Mouse (Mus musculus): ENCODE data around the gene Fbxl3. TPM values are rescaled to one million over a fixed set of nuclear protein-coding genes. Genes with fewer than 3 reads are reported as not detected.

Fbxl3 gene
- 10 to 100 TPM; 51.8 to 59.7 TPM for total RNA-seq (2021)
- 67.0 and 114 TPM in 2 replicates for polyA plus RNA-seq (2012; rRNA removed)
- long read RNA-seq, full-length matches to known transcripts, result 32 of 70 reads
- long read RNA-seq, partial matches to known transcripts, result 1 of 70 reads
- long read RNA-seq, other reads (novel, unspliced or antisense), result 37 of 70 reads

GRCm38 (mm10) chr14:103099238-103099933 lies at the start of gene Fbxl3:
Fbxl3 (minus strand) TSS chr14:103099566.
- Histone ChIP-seq H3K4me3 (peak within 1 kb of the TSS; percentile 99), H3K27me3 (ENCODE audit: control insufficient read depth, insufficient read depth, low read length) (no peaks in the 10 kb centered on the region), H3K27ac (peak within 1 kb of the TSS; percentile 100), H3K36me3 (ENCODE audit: control insufficient read depth, insufficient read depth, low read length) (peaks cover 28% of the 10 kb centered on the region), H3K4me1 (ENCODE audit: control insufficient read depth, insufficient read depth, low read length) (peaks cover 16% of the 10 kb centered on the region), H3K9ac (ENCODE audit: low read depth, low read length) (peak within 1 kb of the TSS; percentile 97), H3K79me2 (replicated peaks; ENCODE audit: control insufficient read depth, insufficient read depth, low read length) (peaks cover 16% of the 10 kb centered on the region)
- intact Hi-C loops (cut with DNase I), result loop anchor here (1.0 to 10.0 kb wide), 2 partner anchors 29 to 245 kb away; partner anchors contain the start of genes Cln5 and Mycbp2
- peak; percentile 93 to 97 for DNase-seq
- under 1% methylated on average over 85 of the region's 88 CpGs for WGBS
- TF ChIP-seq CTCF (IDR thresholded peaks at IDR 0.05) (no peak), POLR2A (IDR thresholded peaks at IDR 0.05; ENCODE audit: insufficient read depth, low read depth, low read length) (peak; percentile 62), EP300 (IDR thresholded peaks at IDR 0.05; ENCODE audit: insufficient read depth, low read depth, low read length) (peak; percentile 83; the same call in 1 of the 2 replicates)

GRCm38 (mm10) chr14:103131991-103132390 lies 32.6 kb upstream of the Fbxl3 start:
- TF ChIP-seq POLR2A (IDR thresholded peaks at IDR 0.05; ENCODE audit: insufficient read depth, low read depth, low read length) (no peak), CTCF (IDR thresholded peaks at IDR 0.05) (peak; percentile 67), EP300 (IDR thresholded peaks at IDR 0.05; ENCODE audit: insufficient read depth, low read depth, low read length) (no peak)
- intact Hi-C loops (cut with DNase I), result no loop called here
- Histone ChIP-seq H3K36me3 (ENCODE audit: control insufficient read depth, insufficient read depth, low read length) (no peaks in the 10 kb centered on the region), H3K27me3 (ENCODE audit: control insufficient read depth, insufficient read depth, low read length) (no peaks in the 10 kb centered on the region), H3K4me3 (no peak overlapping the region), H3K4me1 (ENCODE audit: control insufficient read depth, insufficient read depth, low read length) (no peaks in the 10 kb centered on the region), H3K79me2 (replicated peaks; ENCODE audit: control insufficient read depth, insufficient read depth, low read length) (no peaks in the 10 kb centered on the region), H3K9ac (ENCODE audit: low read depth, low read length) (no peak overlapping the region), H3K27ac (no peak overlapping the region)
- peak; percentile 14 to 43 for DNase-seq
- WGBS, result 86% methylated on average over 2 of the region's 2 CpGs

- no peaks in the 10 kb centered on the region for H3K27me3 ChIP-seq (ENCODE audit: control insufficient read depth, insufficient read depth, low read length)
- no peak overlapping the region for H3K9ac ChIP-seq (ENCODE audit: low read depth, low read length)
- H3K4me3 ChIP-seq, result no peak overlapping the region
- H3K27ac ChIP-seq, result no peak overlapping the region
- intact Hi-C loops (cut with DNase I), result loop anchor here (5.0 kb wide), 1 partner anchor 58 kb away; no protein-coding TSS in a partner anchor
- no peaks in the 10 kb centered on the region for H3K36me3 ChIP-seq (ENCODE audit: control insufficient read depth, insufficient read depth, low read length)
- no peaks in the 10 kb centered on the region for H3K4me1 ChIP-seq (ENCODE audit: control insufficient read depth, insufficient read depth, low read length)
- WGBS, result 79% methylated on average over 6 of the region's 6 CpGs
- no peaks in the 10 kb centered on the region for H3K79me2 ChIP-seq (replicated peaks; ENCODE audit: control insufficient read depth, insufficient read depth, low read length)
- DNase-seq, result no peak
- TF ChIP-seq EP300 (IDR thresholded peaks at IDR 0.05; ENCODE audit: insufficient read depth, low read depth, low read length) (no peak), CTCF (IDR thresholded peaks at IDR 0.05) (no peak), POLR2A (IDR thresholded peaks at IDR 0.05; ENCODE audit: insufficient read depth, low read depth, low read length) (no peak)
These were observed 26.4 kb upstream of the Fbxl3 start for GRCm38 (mm10) chr14:103125756-103126155.

GRCm38 (mm10) chr14:103114994-103115670 lies 15.8 kb upstream of the Fbxl3 start:
- H3K79me2 ChIP-seq (replicated peaks; ENCODE audit: control insufficient read depth, insufficient read depth, low read length), result no peaks in the 10 kb centered on the region
- 98% methylated on average over 3 of the region's 3 CpGs for WGBS
- 0 out of 2 replicates have a peak, but pooled peaks cover 2% of the 10 kb centered on the region for H3K36me3 ChIP-seq (ENCODE audit: control insufficient read depth, insufficient read depth, low read length)
- no peak for DNase-seq
- no peak for TF ChIP-seq EP300 (IDR thresholded peaks at IDR 0.05; ENCODE audit: insufficient read depth, low read depth, low read length)
- no peak overlapping the region for H3K27ac ChIP-seq
- no peaks in the 10 kb centered on the region for H3K4me1 ChIP-seq (ENCODE audit: control insufficient read depth, insufficient read depth, low read length)
- intact Hi-C loops (cut with DNase I), result no loop called here
- no peaks in the 10 kb centered on the region for H3K27me3 ChIP-seq (ENCODE audit: control insufficient read depth, insufficient read depth, low read length)
- no peak overlapping the region for H3K4me3 ChIP-seq
- no peak overlapping the region for H3K9ac ChIP-seq (ENCODE audit: low read depth, low read length)

GRCm38 (mm10) chr14:103112606-103113363 lies 13.4 kb upstream of the Fbxl3 start:
- no peaks in the 10 kb centered on the region for H3K27me3 ChIP-seq (ENCODE audit: control insufficient read depth, insufficient read depth, low read length)
- 0 out of 2 replicates have a peak, but pooled peaks cover 2% of the 10 kb centered on the region for H3K36me3 ChIP-seq (ENCODE audit: control insufficient read depth, insufficient read depth, low read length)

More at GRCm38 (mm10) chr14:103112606-103113363, 13.4 kb upstream of the Fbxl3 start:
- intact Hi-C loops (cut with DNase I), result no loop called here
- no peak overlapping the region for H3K9ac ChIP-seq (ENCODE audit: low read depth, low read length)
- DNase-seq, result no peak
- WGBS, result 95% methylated on average over 3 of the region's 3 CpGs
- H3K79me2 ChIP-seq (replicated peaks; ENCODE audit: control insufficient read depth, insufficient read depth, low read length), result no peaks in the 10 kb centered on the region
- no peaks in the 10 kb centered on the region for H3K4me1 ChIP-seq (ENCODE audit: control insufficient read depth, insufficient read depth, low read length)
- H3K4me3 ChIP-seq, result no peak overlapping the region
- TF ChIP-seq CTCF (IDR thresholded peaks at IDR 0.05) (no peak), POLR2A (IDR thresholded peaks at IDR 0.05; ENCODE audit: insufficient read depth, low read depth, low read length) (no peak), EP300 (IDR thresholded peaks at IDR 0.05; ENCODE audit: insufficient read depth, low read depth, low read length) (no peak)
- H3K27ac ChIP-seq, result no peak overlapping the region
